ENCODE assay signal across 18 mouse cellular contexts in genomic region chr5:49317869-49318268, GRCm38 (mm10).
"Had no signal": no experiment of that assay in that cellular context is flagged by ENCODE, and none has a peak within 500 bp of the region (broad histone marks: within the 10 kb centered on the region; RNA-seq: fewer than 3 reads in every experiment).

No protein-coding gene starts in this region.

- H3K9me3 ChIP-seq: midbrain, embryonic 10.5 days; midbrain, embryonic 12.5 days; neural tube, embryonic 13.5 days; neural tube, embryonic 15.5 days had no signal

- H3K4me2 ChIP-seq: lung, embryonic 14.5 days; midbrain, embryonic 12.5 days; neural tube, embryonic 13.5 days; neural tube, embryonic 15.5 days had no signal

- H3K4me1 ChIP-seq: midbrain, embryonic 12.5 days; neural tube, embryonic 13.5 days; neural tube, embryonic 15.5 days had no signal

- H3K9ac ChIP-seq: lung, embryonic 14.5 days; midbrain, embryonic 12.5 days; neural tube, embryonic 13.5 days; neural tube, embryonic 15.5 days had no signal

- H3K4me3 ChIP-seq: midbrain, embryonic 10.5 days; midbrain, embryonic 12.5 days; myocyte; neural tube, embryonic 13.5 days; neural tube, embryonic 15.5 days had no signal

- DNase-seq: lung, embryonic 14.5 days; lung, postnatal 10 days; lung, postnatal 4 days; midbrain, embryonic 14.5 days; retina, postnatal 1 day; right cerebral cortex, adult 18-20 months; right cerebral cortex, postnatal 25 days; right cerebral cortex, postnatal 4 days; spleen, adult 18-20 months; thymus, adult 18-20 months; thymus, postnatal 14 days; thymus, postnatal 36 days had no signal

- H3K27ac ChIP-seq: midbrain, embryonic 10.5 days; midbrain, embryonic 12.5 days; neural tube, embryonic 13.5 days; neural tube, embryonic 15.5 days had no signal

- H3K36me3 ChIP-seq: midbrain, embryonic 10.5 days; midbrain, embryonic 12.5 days; neural tube, embryonic 13.5 days; neural tube, embryonic 15.5 days had no signal

- H3K27me3 ChIP-seq: midbrain, embryonic 12.5 days; neural tube, embryonic 13.5 days; neural tube, embryonic 15.5 days had no signal

- ATAC-seq: midbrain, embryonic 16.5 days had no signal
